Mouse (Mus musculus) heart, adult 2 months (tissue): ENCODE data around the gene Tipin.

ENCODE experiments used
- CTCF ChIP-seq: fragments of 200-600 bp; IDR thresholded peaks from 2 replicates; pipeline ENCODE4 v1.8.1; 2022; ENCODE audit warnings: antibody characterized with exemption, mild to moderate bottlenecking, moderate library complexity
- EP300 ChIP-seq: fragments of 200-500 bp; IDR thresholded peaks from 2 replicates; pipeline ENCODE4 v1.6.1; 2011; ENCODE audit warnings: low read depth, low read length, control low read depth; ENCODE audit not compliant: insufficient read depth

GRCm38 (mm10) chr9:64314696-64315095 lies 33.3 kb downstream of the Tipin start:
- TF ChIP-seq CTCF, result no peak
- no peak for TF ChIP-seq EP300
